Mouse (Mus musculus) bone marrow, adult 2 months (tissue): ENCODE results near the gene Tas1r3. TPM values are rescaled to one million over a fixed set of nuclear protein-coding genes. Genes with fewer than 3 reads are reported as not detected.
A peak's percentile ranks its signal among the peaks of the same experiment; 100 is the strongest.

Experiments
- H3K27ac ChIP-seq: fragments of 200-500 bp; 2 replicates; pipeline ENCODE4 v1.5.1; 2012; ENCODE audit warnings: low read depth, mild to moderate bottlenecking, control low read depth, inconsistent platforms, low read length; ENCODE audit not compliant: control insufficient read depth, poor library complexity, insufficient read depth
- H3K4me1 ChIP-seq: fragments of 200-500 bp; 2 replicates; pipeline ENCODE4 v1.6.1; 2011; ENCODE audit warnings: low read length; ENCODE audit not compliant: control insufficient read depth, insufficient read depth
- H3K4me3 ChIP-seq: fragments of 200-500 bp; replicated peaks from 2 replicates; pipeline ENCODE3; 2011; ENCODE audit warnings: mild to moderate bottlenecking, low read depth, low read length, control low read depth; ENCODE audit not compliant: control insufficient read depth
- CTCF ChIP-seq: fragments of 200-500 bp; IDR thresholded peaks from 2 replicates; pipeline ENCODE4 v1.5.1; 2011; ENCODE audit warnings: low read length, control low read depth; ENCODE audit not compliant: control insufficient read depth, insufficient read depth
- POLR2A ChIP-seq: fragments of 200-500 bp; IDR thresholded peaks from 2 replicates; pipeline ENCODE4 v1.6.1; 2011; ENCODE audit warnings: low read depth, mild to moderate bottlenecking, control low read depth, low read length, borderline replicate concordance; ENCODE audit not compliant: control insufficient read depth
- WGBS: fragments of 180-500 bp; shearing (Covaris S2); methylation state at CpG from one replicate; pipeline ENCODE4 v1.1.7; 2018; 5-methylcytosine and 5-hydroxymethylcytosine counted together
- polyA plus RNA-seq: library from polyadenylated mRNA; stranded (reverse); fragments of >200 nt; gene quantifications from 2 replicates; pipeline ENCODE4 v1.2.4, GENCODE M21; 2011; ENCODE audit warnings: low replicate concordance; ENCODE audit not compliant: missing spikeins, insufficient read depth, insufficient read length

The Tas1r3 gene
- polyA plus RNA-seq, 1 experiment = 0.42 TPM

- Histone ChIP-seq H3K4me1 (peaks cover 3% of the 10 kb centered on the region), H3K27ac (no peak overlapping the region), H3K4me3 (no peak overlapping the region)
- 89% methylated on average over 2 of the region's 2 CpGs for WGBS
- TF ChIP-seq POLR2A (no peak), CTCF (no peak)
Measured at GRCm38 (mm10) chr4:155851951-155852411, 11.2 kb downstream of the Tas1r3 start.

DNA sequence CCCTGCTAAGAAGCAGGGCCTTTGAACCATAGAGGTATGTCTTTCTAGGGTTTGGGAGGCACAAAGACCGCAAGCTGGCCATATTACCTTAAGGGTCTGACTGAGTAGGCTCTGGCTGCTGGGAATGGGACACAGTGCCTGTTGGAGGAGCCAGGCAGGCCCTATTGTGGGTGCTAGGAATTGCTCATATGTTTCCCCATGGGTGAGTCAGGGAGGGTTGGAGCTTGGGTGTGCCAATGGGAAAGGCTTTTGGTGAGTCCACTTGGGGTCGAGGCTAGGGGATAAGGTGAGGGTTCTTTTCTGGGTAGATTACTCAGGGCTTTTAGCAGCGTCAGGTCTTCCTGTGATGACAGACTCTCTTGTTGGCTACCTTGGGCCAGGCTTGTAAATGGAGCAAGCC, 11.8 kb downstream of the Tas1r3 start:
- Histone ChIP-seq H3K4me3 (no peak overlapping the region), H3K4me1 (peaks cover 3% of the 10 kb centered on the region), H3K27ac (no peak overlapping the region)
- TF ChIP-seq CTCF = no peak
- TF ChIP-seq POLR2A = no peak
- 79% methylated on average over 3 of the region's 3 CpGs for WGBS

DNA sequence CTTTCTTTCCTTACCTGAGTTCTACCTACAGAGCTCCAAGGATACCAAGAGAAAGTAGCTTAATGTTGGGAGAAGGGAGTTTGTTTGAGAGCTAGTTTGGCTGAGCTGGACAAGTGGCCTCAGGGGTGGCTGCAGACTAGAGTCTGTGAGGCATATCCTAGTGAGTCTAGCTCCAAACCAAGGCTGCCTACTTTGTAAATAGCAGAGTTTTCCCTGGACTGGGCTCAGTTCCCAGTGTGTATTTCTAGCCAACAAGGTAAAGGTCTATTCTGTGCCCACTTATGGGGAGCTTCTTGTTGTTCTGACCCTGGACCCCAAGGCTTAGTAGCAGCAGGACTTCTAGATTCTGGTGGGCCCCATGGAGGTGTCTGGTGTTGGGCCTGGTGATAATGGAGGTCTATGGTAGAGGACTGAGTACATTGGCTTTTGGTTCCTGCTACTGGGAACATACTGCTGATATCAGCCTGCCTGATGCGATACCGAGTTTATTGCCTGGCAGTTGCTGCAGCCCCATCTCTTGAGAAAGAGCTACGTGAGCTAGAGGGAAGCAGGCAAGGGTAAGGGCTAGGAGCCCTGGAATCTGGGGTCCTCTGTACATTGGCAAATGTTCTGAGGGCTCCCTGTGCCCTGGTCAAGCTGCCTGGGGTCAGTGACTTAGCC, 13.2 kb downstream of the Tas1r3 start:
- WGBS = 68% methylated on average over 3 of the region's 3 CpGs
- H3K27ac ChIP-seq = no peak overlapping the region

GRCm38 (mm10) chr4:155849391-155849790, 13.8 kb downstream of the Tas1r3 start:
- no peak for TF ChIP-seq POLR2A
- TF ChIP-seq CTCF = no peak
- Histone ChIP-seq H3K4me1 (peaks cover 3% of the 10 kb centered on the region), H3K4me3 (no peak overlapping the region), H3K27ac (no peak overlapping the region)
- WGBS = 81% methylated on average over 2 of the region's 2 CpGs

More for the DNA sequence above, 13.2 kb downstream of the Tas1r3 start:
- Histone ChIP-seq H3K4me3 (no peak overlapping the region), H3K4me1 (peaks cover 3% of the 10 kb centered on the region)
- TF ChIP-seq CTCF = no peak
- TF ChIP-seq POLR2A = no peak

DNA sequence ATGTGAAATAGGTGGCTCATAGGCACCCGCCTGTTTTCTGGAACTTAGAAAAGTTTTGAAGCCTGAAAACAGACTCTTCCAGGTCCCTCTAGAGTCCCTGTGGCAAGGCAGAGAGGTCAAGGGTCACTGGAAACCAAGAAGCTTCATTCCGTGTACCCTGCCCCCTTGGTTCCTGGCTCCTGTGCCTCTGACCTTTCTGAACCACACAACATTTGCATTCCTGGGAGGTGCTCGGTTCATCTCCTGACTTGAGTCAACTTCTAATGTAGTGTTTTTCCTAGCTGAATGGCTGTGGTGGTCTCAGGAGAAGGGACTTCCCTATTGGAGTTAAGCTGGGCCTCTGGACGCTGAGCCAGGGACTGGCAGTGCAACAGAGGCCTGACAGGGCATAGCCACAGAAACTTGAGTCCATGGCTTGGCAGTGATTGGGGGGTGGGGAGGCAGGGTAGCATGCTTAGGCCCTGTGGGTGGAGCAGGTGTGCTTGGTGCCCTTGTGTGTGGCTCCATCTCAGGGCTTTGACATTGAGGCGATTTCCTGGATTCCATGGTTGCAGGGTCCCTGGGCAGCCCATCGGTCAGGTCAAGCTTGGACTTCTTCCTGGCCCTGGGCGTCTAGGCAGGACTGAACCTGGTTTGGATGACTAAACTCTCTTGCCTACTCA, 14.6 kb downstream of the Tas1r3 start:
- H3K4me3 ChIP-seq = peak overlapping the region; percentile 33
- no peak overlapping the region for H3K27ac ChIP-seq
- peaks cover 3% of the 10 kb centered on the region for H3K4me1 ChIP-seq
- WGBS = 67% methylated on average over 7 of the region's 7 CpGs
- TF ChIP-seq POLR2A (no peak), CTCF (no peak)

GRCm38 (mm10) chr4:155847591-155848352, 15.4 kb downstream of the Tas1r3 start:
- WGBS = 6% methylated on average over 69 of the region's 69 CpGs
- peak overlapping the region; percentile 98 for H3K4me3 ChIP-seq
- H3K27ac ChIP-seq = peak overlapping the region; percentile 69; the same call in 1 of the 2 replicates

DNA sequence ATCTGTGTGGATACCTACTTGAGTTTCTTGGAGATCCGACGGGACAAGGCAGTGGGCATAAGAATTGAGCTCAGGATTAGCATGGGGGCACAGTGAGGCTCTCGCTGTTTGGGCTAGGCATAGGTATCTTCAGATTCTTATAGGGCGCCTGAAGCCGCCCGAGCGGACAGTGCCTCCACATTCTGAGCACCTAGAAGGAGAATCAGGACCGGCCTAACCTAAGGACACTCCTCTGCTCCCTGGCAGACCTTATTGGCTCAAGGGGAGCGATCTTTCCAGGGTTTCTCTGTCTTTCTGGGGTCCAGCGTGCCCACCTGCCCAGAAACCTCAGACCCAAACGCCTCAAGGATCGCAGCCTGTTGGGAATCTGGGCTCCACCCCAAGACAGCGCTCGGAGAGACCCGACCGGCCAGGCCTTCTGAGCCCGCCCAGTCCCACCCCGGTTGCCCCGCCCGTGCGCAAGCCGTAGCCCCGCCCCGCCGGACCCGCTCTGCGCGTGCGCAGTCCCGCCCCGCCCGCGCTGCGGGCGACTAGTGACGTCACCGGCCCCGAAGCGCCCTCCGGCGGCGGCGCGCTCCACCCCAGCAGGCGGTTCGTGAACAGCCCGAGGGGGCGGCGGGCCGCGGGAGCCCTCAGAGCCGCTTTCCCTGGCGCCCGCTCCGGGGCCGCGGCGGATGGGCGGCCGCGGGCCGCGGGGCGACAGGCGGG, 16.1 kb downstream of the Tas1r3 start, which contains the start of gene Dvl1:
Dvl1 (plus strand) TSS at position 532 of the 708 bp plus-strand sequence.
- peaks cover 3% of the 10 kb centered on the region for H3K4me1 ChIP-seq
- H3K4me3 ChIP-seq = peak within 1 kb of the TSS; percentile 98
- WGBS = 4% methylated on average over 62 of the region's 65 CpGs
- TF ChIP-seq POLR2A (peak; percentile 30; the same call in 1 of the 2 replicates), CTCF (peak; percentile 38; the same call in 1 of the 2 replicates)
- H3K27ac ChIP-seq = peak within 1 kb of the TSS; percentile 69

More at GRCm38 (mm10) chr4:155847591-155848352, 15.4 kb downstream of the Tas1r3 start:
- TF ChIP-seq CTCF (0 out of 2 replicates have a peak, but pooled peaks have one; percentile 2), POLR2A (peak; percentile 28; the same call in 1 of the 2 replicates)
- peaks cover 3% of the 10 kb centered on the region for H3K4me1 ChIP-seq

DNA sequence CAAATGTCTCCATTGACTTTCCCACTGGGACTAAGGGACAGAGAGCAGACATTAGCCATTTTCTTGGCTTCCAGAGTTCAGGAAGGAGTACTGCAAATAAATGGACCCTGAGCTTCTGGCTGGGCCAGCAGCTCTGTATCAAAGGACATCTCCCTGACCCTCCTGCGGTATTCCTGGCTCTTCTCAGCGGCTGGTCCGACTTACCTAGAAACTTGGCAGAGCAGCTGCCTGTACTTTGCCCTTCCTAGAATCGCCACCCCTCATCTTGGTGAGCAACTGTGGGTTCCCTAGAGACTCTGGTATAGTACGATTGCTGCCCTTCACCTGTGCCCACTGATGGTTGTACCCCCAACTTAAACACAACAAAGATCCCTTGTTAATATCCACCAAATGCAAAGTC, 19.9 kb downstream of the Tas1r3 start:
- WGBS = 87% methylated on average over 5 of the region's 5 CpGs
- TF ChIP-seq CTCF = no peak
- no peak for TF ChIP-seq POLR2A
- Histone ChIP-seq H3K4me3 (no peak overlapping the region), H3K4me1 (no peaks in the 10 kb centered on the region; the same call in 1 of the 2 replicates), H3K27ac (no peak overlapping the region)
